Mouse (Mus musculus) frontal cortex, adult (tissue): ENCODE measurements at regions not wholly inside any gene's neighbourhood (a gene's known extent, or its start where the extent isn't known, plus 50 kb on each side); places are given as distances from the start of the nearest gene placed in this dataset.

Experiments used
- ATAC-seq: cut with Nextera tagmentation; 2 replicates; pipeline ENCODE4 v1.9.2; 2017; ENCODE audit warnings: mild to moderate bottlenecking, moderate library complexity, mixed read lengths; ENCODE audit not compliant: low TSS enrichment

DNA sequence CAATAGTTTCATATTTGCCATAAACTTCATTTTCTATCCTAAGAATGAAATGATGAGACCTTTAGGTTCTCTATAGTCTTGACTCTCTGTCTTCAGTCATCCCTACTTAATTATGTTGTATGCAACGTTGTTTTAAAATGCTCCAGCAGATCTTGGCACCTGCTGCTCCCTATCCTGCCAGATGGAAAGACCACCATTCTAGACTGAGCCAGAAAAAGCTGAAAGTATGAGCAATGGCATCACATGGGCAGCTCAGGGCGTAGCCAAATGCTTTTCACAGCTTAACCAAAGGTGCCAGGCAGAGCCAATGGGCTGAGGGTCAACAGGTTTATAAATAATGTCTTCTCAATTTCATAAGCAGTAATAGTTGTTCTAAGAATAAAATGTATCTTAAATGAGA is 190.2 kb upstream of the Cdh20 start:
- ATAC-seq, result no peak

DNA sequence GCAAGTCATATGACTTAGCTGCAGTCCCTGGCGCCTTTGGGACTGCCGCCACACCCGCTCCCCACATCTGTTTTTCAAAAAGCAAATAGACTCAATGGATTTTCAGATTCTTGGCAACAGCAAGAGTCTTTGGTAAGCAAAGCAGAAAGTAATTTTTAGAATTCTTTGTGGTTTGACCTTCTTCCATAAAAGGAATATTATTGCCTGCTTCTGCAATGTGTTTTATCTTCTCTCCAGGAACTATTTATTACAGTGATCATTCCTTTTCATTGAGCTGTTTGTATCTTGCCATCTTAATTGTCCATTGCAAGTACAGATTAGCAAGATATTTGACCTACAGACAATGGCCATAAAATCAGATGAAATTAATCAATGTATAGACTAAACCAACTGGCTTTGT is 184.2 kb upstream of the Cdh20 start:
- ATAC-seq, result no peak

DNA sequence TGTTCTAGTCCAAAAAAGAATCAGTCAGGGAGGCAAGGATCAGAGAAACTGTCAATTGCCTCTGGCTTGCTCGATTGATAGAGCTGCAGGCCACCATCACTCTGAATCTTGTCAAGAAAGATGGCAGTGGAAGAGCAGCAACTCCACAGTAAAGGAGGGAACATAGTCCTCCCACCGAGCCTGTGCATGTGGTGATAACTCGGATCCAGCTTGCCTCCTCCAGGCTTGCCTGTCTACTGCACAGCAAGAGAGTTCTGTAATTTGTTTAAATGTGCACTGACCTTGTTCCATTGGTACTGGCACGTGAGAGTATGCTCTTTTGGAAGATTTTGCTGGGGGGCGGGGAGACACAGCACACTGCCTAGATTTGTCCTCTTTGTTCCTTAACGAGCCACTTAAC is 181.3 kb upstream of the Cdh20 start:
- ATAC-seq, result no peak

DNA sequence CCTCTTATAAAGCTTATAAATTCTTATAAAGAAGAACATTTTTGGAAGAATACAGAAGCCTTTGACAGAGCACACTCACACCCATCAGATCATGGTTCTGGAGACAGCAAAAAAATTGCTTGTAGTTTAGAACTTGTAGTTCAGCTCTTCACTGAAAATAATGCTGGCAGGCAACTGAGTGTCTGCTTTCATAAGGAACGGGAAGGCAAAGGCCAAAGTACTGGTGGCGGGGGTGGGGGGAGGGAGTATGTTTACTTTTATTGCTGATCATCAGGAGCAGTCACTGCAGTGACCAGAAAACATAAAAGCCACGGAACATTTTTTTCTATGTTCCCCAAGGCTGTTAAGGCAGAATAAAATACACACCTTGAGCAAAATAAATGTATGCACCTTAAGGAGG is 163.0 kb upstream of the Cdh20 start:
- ATAC-seq, result no peak

DNA sequence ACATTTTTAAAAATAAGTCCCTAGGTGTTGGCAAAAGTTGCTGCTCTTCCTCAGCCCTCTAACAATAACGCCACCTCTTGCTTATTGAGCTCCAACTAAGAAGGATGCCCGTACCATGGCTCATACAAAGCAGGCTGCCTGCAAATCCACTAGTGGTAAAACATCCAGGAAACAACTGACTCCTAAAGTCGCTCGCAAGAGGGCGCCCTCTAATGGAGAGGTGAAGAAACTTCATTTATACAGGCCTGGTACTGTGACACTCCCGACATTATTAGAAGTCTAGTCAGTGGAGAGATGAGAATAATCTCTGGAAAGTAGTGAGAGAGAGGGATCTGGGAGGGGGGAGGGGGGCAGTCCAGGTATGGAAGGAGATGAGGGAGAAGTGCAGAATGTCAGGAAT is 158.9 kb upstream of the Cdh20 start:
- ATAC-seq, result no peak

DNA sequence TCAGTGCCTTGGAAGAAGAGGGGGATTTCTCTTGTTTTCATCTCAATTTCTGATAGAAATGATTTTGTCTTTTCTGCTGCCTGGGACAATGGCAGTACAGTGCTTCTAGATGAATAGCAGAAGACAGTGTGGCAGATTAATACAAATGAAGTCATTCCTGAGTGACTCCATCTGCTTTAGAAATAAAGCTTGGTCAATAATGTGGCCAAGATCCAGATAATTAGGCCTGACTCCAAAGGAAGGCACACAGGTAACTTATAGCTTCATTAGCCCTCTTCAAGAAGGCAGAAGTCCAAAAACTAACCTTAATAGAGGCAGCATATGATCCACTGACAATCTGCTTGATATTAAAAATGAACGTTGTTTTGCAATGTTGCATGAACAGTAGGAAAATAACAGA is 151.0 kb upstream of the Cdh20 start:
- ATAC-seq, result no peak

DNA sequence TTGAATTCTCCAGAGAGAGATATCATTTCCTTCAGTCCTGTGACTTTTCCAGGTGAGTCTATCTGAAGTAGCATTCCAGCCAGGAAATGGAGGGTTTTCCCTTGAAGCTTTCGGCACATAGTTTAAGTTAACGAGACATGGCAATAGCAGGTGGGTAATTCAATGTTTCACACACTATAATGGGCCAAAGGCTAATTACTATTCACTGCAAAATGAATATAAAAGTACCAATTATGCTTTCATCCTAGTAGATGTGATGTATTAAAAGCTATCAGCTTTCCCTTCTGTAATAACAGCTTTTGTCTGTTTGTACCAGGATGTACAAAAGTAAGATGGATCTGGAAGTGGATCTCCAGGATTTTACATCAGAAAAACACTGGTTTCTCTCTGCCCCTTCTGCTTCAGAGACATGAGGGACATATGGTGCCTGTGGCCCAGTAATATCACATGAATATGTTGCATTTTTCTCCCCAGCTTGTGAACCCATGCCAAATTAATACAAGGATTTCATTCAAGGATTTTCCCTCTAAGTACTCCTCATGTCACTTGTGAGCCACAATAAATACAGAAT is 148.4 kb upstream of the Cdh20 start:
- ATAC-seq, result no peak

DNA sequence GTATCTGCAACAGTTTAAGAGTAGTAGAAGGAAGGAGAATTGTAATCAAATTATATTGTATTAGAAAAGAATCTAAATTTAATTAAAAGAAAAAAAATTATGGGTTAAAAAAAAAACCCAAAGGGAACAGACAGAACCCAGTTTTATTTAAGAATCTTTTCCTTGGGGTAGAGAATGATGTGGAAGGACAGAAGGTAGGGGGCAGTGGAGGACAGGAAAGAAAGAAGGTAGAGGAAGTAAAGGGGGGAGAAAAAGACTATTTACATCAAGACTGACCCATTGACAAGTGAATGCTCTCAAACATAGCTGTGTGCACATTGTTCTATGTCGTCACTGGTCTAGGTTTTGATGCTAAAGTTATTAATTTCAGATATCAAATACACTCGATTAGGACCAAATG is 142.8 kb upstream of the Cdh20 start:
- no peak for ATAC-seq

DNA sequence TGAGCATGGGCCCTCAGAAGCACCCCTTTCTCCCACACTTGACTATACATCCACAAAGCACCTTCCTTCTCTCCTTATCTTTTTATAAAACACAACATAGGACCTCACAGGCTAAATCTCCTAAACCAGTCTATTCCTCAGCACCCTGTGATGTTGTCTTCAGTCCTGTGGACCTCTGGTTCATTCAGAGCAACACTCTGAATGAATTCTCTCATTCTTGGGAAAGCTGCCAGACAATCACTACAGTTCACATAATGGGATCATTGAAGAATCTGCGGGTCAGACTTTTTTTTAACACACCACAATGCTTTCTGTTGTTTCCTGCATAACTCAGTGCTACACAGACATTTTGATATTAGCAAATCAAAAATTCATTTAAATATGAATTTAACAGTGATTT is 115.9 kb upstream of the Cdh20 start:
- peak; percentile 57 for ATAC-seq
